Mouse (Mus musculus): ENCODE data around the gene Crlf2.

GRCm38 (mm10) chr5:109552541-109552940 lies 6.3 kb downstream of the Crlf2 start:
- TF ChIP-seq GATA1 (IDR thresholded peaks at IDR 0.05; ENCODE audit: borderline replicate concordance, low read length) = no peak
- no peak for TF ChIP-seq FLI1 (IDR thresholded peaks at IDR 0.05; ENCODE audit: low read length)
